Comparison of ENCODE assay signal across 8 mouse cellular contexts in the genomic region with DNA sequence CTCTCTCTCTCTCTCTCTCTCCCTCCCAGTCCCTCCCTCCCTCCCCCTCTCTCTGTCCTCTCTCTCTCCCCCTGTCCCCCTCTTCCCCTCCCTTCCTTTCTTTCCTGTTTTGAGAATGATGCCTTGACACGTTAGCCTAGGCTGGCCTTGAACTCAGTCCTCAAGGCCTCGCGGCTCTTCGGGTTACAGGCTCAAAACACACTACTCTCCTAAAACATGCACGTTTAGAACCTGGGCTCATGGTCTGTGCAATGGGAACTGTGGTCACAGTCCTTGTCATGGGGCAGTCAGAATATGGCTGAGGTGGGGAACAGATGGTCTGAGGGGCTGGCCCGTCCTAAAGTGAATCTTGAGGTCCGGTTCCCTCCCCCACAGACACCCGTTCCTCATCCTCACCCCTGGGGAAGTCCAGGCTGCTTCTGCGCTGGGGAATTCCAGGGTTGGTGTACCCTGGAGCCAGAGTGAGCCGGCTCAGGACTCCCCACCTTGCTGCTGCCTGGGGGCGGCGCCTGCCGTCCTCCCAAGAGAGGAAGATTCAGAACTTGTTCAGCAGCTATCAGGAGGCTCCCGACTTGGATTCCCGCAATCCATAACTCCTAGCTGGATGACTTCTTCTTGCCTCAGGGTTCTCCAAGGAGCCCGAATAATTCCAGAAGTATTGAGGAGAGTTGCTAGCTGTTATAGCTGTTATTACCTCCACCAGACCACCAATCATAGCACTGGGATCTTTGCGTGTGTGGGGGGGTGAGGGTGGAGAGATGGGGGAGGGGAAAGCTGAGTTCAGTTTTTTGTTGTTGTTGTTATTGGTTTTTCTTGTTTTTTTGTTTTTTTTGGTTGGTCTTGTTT. TPM values are rescaled to one million over a fixed set of nuclear protein-coding genes. Genes with fewer than 3 reads are reported as not detected.
A peak's percentile ranks its signal among the peaks of the same experiment; 100 is the strongest.
DNase-seq lines count a peak whose midpoint lies in the region; ATAC-seq and TF ChIP-seq lines count a peak whose summit lies in the region.

No protein-coding gene starts in this region.

- peaks cover 9% of the 10 kb centered on the region; the same call in 1 of the 2 replicates for H3K4me1 ChIP-seq in forebrain, embryonic 11.5 days (replicated peaks; ENCODE audit: control insufficient read depth, insufficient read depth, low read length)
- peaks cover 11% of the 10 kb centered on the region for H3K4me1 ChIP-seq in forebrain, embryonic 15.5 days
- no peaks in the 10 kb centered on the region for H3K4me1 ChIP-seq in embryonic facial prominence, embryonic 14.5 days (ENCODE audit: control insufficient read depth, insufficient read depth, low read length)
- H3K4me1 ChIP-seq in stomach, postnatal 0 days (replicated peaks; ENCODE audit: control insufficient read depth, insufficient read depth) = no peaks in the 10 kb centered on the region

- no peaks in the 10 kb centered on the region for H3K36me3 ChIP-seq in forebrain, embryonic 11.5 days (ENCODE audit: control insufficient read depth, insufficient read depth, low read length)
- H3K36me3 ChIP-seq in forebrain, embryonic 15.5 days = no peaks in the 10 kb centered on the region
- H3K36me3 ChIP-seq in embryonic facial prominence, embryonic 14.5 days (ENCODE audit: control insufficient read depth, insufficient read depth, low read length) = no peaks in the 10 kb centered on the region
- no peaks in the 10 kb centered on the region for H3K36me3 ChIP-seq in stomach, postnatal 0 days (ENCODE audit: control insufficient read depth, insufficient read depth, low read length)

- no peak overlapping the region for H3K27ac ChIP-seq in forebrain, embryonic 11.5 days (ENCODE audit: low read depth, low read length)
- H3K27ac ChIP-seq in forebrain, embryonic 15.5 days (replicated peaks) = no peak overlapping the region
- H3K27ac ChIP-seq in embryonic facial prominence, embryonic 14.5 days (replicated peaks; ENCODE audit: low read depth, low read length) = no peak overlapping the region
- H3K27ac ChIP-seq in stomach, postnatal 0 days (replicated peaks) = no peak overlapping the region; the same call in 1 of the 2 replicates

- no peak for ATAC-seq in forebrain, embryonic 11.5 days (replicated peaks; ENCODE audit: low FRiP score)
- no peak for ATAC-seq in forebrain, embryonic 15.5 days (replicated peaks)
- 0 out of 2 replicates have a peak, but pooled peaks have one; percentile 21 for ATAC-seq in embryonic facial prominence, embryonic 14.5 days (ENCODE audit: low read depth)
- no peak for ATAC-seq in stomach, postnatal 0 days (ENCODE audit: low FRiP score, low TSS enrichment)

- H3K9me3 ChIP-seq in forebrain, embryonic 11.5 days (ENCODE audit: control insufficient read depth, low read length) = no peaks in the 10 kb centered on the region
- H3K9me3 ChIP-seq in forebrain, embryonic 15.5 days = no peaks in the 10 kb centered on the region
- no peaks in the 10 kb centered on the region for H3K9me3 ChIP-seq in embryonic facial prominence, embryonic 14.5 days (ENCODE audit: control insufficient read depth, low read length)
- H3K9me3 ChIP-seq in stomach, postnatal 0 days (ENCODE audit: control insufficient read depth, low read length) = no peaks in the 10 kb centered on the region

- H3K4me3 ChIP-seq in forebrain, embryonic 11.5 days (ENCODE audit: low read depth, low read length) = peak overlapping the region; percentile 18; the same call in 1 of the 2 replicates
- no peak overlapping the region for H3K4me3 ChIP-seq in forebrain, embryonic 15.5 days
- peak overlapping the region; percentile 43 for H3K4me3 ChIP-seq in embryonic facial prominence, embryonic 14.5 days (ENCODE audit: low read depth, low read length)
- H3K4me3 ChIP-seq in stomach, postnatal 0 days (ENCODE audit: low read depth, low read length) = peak overlapping the region; percentile 41

- no peak for TF ChIP-seq EP300 in stomach, postnatal 0 days (optimal IDR thresholded peaks at IDR 0.05)

- no peak overlapping the region for H3K4me2 ChIP-seq in forebrain, embryonic 11.5 days (ENCODE audit: low read depth, low read length, severe bottlenecking)
- no peak overlapping the region for H3K4me2 ChIP-seq in forebrain, embryonic 15.5 days (replicated peaks)
- H3K4me2 ChIP-seq in embryonic facial prominence, embryonic 14.5 days (ENCODE audit: low read depth, low read length) = peak overlapping the region; percentile 68
- H3K4me2 ChIP-seq in stomach, postnatal 0 days (replicated peaks; ENCODE audit: low read depth) = peak overlapping the region; percentile 69

- TF ChIP-seq CTCF in stomach, postnatal 0 days (IDR thresholded peaks at IDR 0.05; ENCODE audit: low read depth) = no peak

- DNase-seq in forebrain, embryonic 11.5 days (ENCODE audit: low spot score) = no peak
- DNase-seq in A20 (ENCODE audit: low read depth, low spot score) = peak; percentile 68
- DNase-seq in embryonic facial prominence, embryonic 14.5 days (ENCODE audit: low spot score) = peak; percentile 39
- DNase-seq in kidney, postnatal 14 days = peak; percentile 32
- DNase-seq in stomach, postnatal 0 days (ENCODE audit: low spot score) = no peak
- DNase-seq in frontal cortex, postnatal 25 days (ENCODE audit: low spot score in 2 of 2) = no peak
- DNase-seq in ovary, postnatal 14 days (ENCODE audit: low spot score) = no peak

- WGBS in forebrain, embryonic 11.5 days = 4% methylated on average over 17 of the region's 17 CpGs
- WGBS in forebrain, embryonic 15.5 days = 7% methylated on average over 17 of the region's 17 CpGs
- WGBS in embryonic facial prominence, embryonic 14.5 days = 4% methylated on average over 17 of the region's 17 CpGs
- WGBS in stomach, postnatal 0 days = 7% methylated on average over 17 of the region's 17 CpGs

- H3K27me3 ChIP-seq in forebrain, embryonic 11.5 days (ENCODE audit: control insufficient read depth, insufficient read depth, low read length) = peaks cover 36% of the 10 kb centered on the region
- peaks cover 51% of the 10 kb centered on the region for H3K27me3 ChIP-seq in forebrain, embryonic 15.5 days
- peaks cover 33% of the 10 kb centered on the region for H3K27me3 ChIP-seq in embryonic facial prominence, embryonic 14.5 days (replicated peaks; ENCODE audit: control insufficient read depth, insufficient read depth, low read length)
- H3K27me3 ChIP-seq in stomach, postnatal 0 days (ENCODE audit: control insufficient read depth, insufficient read depth, low read length) = no peaks in the 10 kb centered on the region

- no peak overlapping the region for H3K9ac ChIP-seq in forebrain, embryonic 11.5 days (ENCODE audit: low read length)
- no peak overlapping the region for H3K9ac ChIP-seq in forebrain, embryonic 15.5 days (replicated peaks)
- peak overlapping the region; percentile 54 for H3K9ac ChIP-seq in embryonic facial prominence, embryonic 14.5 days (ENCODE audit: low read depth, low read length)
- H3K9ac ChIP-seq in stomach, postnatal 0 days (ENCODE audit: low read length) = peak overlapping the region; percentile 35; the same call in 1 of the 2 replicates

RNA-seq across cellular contexts. Expression of a gene that starts 0.8 kb away (rescaled TPM):
- polyA plus RNA-seq in forebrain, embryonic 11.5 days (2014; fragmentation: Nextera tagmentation; extraction: Ambion mirVana) = 4.2 and 4.8 TPM in 2 replicates
- polyA plus RNA-seq in forebrain, embryonic 15.5 days (2015; fragmentation: Nextera tagmentation; extraction: Ambion mirVana) = 2.8 and 3.0 TPM in 2 replicates
- 18.6 and 20.0 TPM in 2 replicates for polyA plus RNA-seq in embryonic facial prominence, embryonic 14.5 days (2014; fragmentation: Nextera tagmentation; extraction: Ambion mirVana)
- 9.5 and 11.9 TPM in 2 replicates for polyA plus RNA-seq in stomach, postnatal 0 days (2015; fragmentation: Nextera tagmentation; extraction: Ambion mirVana)

RNA-seq across cellular contexts. Expression of a gene that starts 12.6 kb away (rescaled TPM):
- polyA plus RNA-seq in forebrain, embryonic 11.5 days (2014; fragmentation: Nextera tagmentation; extraction: Ambion mirVana) = 5.8 and 6.2 TPM in 2 replicates
- polyA plus RNA-seq in forebrain, embryonic 15.5 days (2015; fragmentation: Nextera tagmentation; extraction: Ambion mirVana) = 0.25 TPM in 1 of 2 replicates, not detected in the other
- 0.65 and 0.69 TPM in 2 replicates for polyA plus RNA-seq in embryonic facial prominence, embryonic 14.5 days (2014; fragmentation: Nextera tagmentation; extraction: Ambion mirVana)
- polyA plus RNA-seq in stomach, postnatal 0 days (2015; fragmentation: Nextera tagmentation; extraction: Ambion mirVana) = 0.50 and 0.81 TPM in 2 replicates

RNA-seq across cellular contexts. Expression of a gene that starts 14.0 kb away (rescaled TPM):
- polyA plus RNA-seq in forebrain, embryonic 11.5 days (2014; fragmentation: Nextera tagmentation; extraction: Ambion mirVana) = 119 and 130 TPM in 2 replicates
- polyA plus RNA-seq in forebrain, embryonic 15.5 days (2015; fragmentation: Nextera tagmentation; extraction: Ambion mirVana) = 112 and 115 TPM in 2 replicates
- 110 and 119 TPM in 2 replicates for polyA plus RNA-seq in embryonic facial prominence, embryonic 14.5 days (2014; fragmentation: Nextera tagmentation; extraction: Ambion mirVana)
- polyA plus RNA-seq in stomach, postnatal 0 days (2015; fragmentation: Nextera tagmentation; extraction: Ambion mirVana) = 87.3 and 90.2 TPM in 2 replicates

RNA-seq across cellular contexts. Expression of a gene that starts 15.3 kb away (rescaled TPM):
- not detected in 2 replicates for polyA plus RNA-seq in forebrain, embryonic 11.5 days (2014; fragmentation: Nextera tagmentation; extraction: Ambion mirVana)
- 1.5 and 2.2 TPM in 2 replicates for polyA plus RNA-seq in forebrain, embryonic 15.5 days (2015; fragmentation: Nextera tagmentation; extraction: Ambion mirVana)
- 0.19 TPM in 1 of 2 replicates, not detected in the other for polyA plus RNA-seq in embryonic facial prominence, embryonic 14.5 days (2014; fragmentation: Nextera tagmentation; extraction: Ambion mirVana)
- polyA plus RNA-seq in stomach, postnatal 0 days (2015; fragmentation: Nextera tagmentation; extraction: Ambion mirVana) = 0.15 and 0.27 TPM in 2 replicates

RNA-seq across cellular contexts. Expression of a gene that starts 40.0 kb away (rescaled TPM):
- polyA plus RNA-seq in forebrain, embryonic 11.5 days (2014; fragmentation: Nextera tagmentation; extraction: Ambion mirVana) = 22.1 TPM in 2 replicates
- 6.9 and 7.5 TPM in 2 replicates for polyA plus RNA-seq in forebrain, embryonic 15.5 days (2015; fragmentation: Nextera tagmentation; extraction: Ambion mirVana)
- 54.5 and 59.6 TPM in 2 replicates for polyA plus RNA-seq in embryonic facial prominence, embryonic 14.5 days (2014; fragmentation: Nextera tagmentation; extraction: Ambion mirVana)
- 16.3 and 19.4 TPM in 2 replicates for polyA plus RNA-seq in stomach, postnatal 0 days (2015; fragmentation: Nextera tagmentation; extraction: Ambion mirVana)

Comparison
In these comparisons a context has a peak if more than half of its experiments do, and no peak if none do; other contexts are left out.
1. DNase-seq: peak in A20 (single experiment), embryonic facial prominence, embryonic 14.5 days (single experiment) and kidney, postnatal 14 days (single experiment); none in forebrain, embryonic 11.5 days (single experiment), stomach, postnatal 0 days (single experiment), frontal cortex, postnatal 25 days (0 of 2) and ovary, postnatal 14 days (single experiment).
2. H3K4me2 ChIP-seq: peak in embryonic facial prominence, embryonic 14.5 days (single experiment) and stomach, postnatal 0 days (single experiment); none in forebrain, embryonic 11.5 days (single experiment) and forebrain, embryonic 15.5 days (single experiment).
3. H3K9ac ChIP-seq: peak in embryonic facial prominence, embryonic 14.5 days (single experiment) and stomach, postnatal 0 days (single experiment); none in forebrain, embryonic 11.5 days (single experiment) and forebrain, embryonic 15.5 days (single experiment).